Mouse (Mus musculus): ENCODE data around the gene Necab3.

The Necab3 gene

GRCm38 (mm10) chr2:154572996-154573395, 14.3 kb upstream of the Necab3 start:
- in situ Hi-C loops (cut with MboI, MseI), result no loop called here

- in situ Hi-C loops (cut with MboI, MseI), result no loop called here
Measured at GRCm38 (mm10) chr2:154571976-154572375, 13.3 kb upstream of the Necab3 start.

GRCm38 (mm10) chr2:154571266-154571665, 12.6 kb upstream of the Necab3 start:
- in situ Hi-C loops (cut with MboI, MseI), result no loop called here

- in situ Hi-C loops (cut with MboI, MseI), result no loop called here
Measured at GRCm38 (mm10) chr2:154570666-154571065, 12.0 kb upstream of the Necab3 start.

GRCm38 (mm10) chr2:154569836-154570286, 11.2 kb upstream of the Necab3 start, which contains the start of gene E2f1:
Gene E2f1, minus strand, starts transcription at chr2:154569892.
- in situ Hi-C loops (cut with MboI, MseI), result no loop called here

GRCm38 (mm10) chr2:154569071-154569748, 10.5 kb upstream of the Necab3 start:
- in situ Hi-C loops (cut with MboI, MseI), result no loop called here

GRCm38 (mm10) chr2:154568329-154569070, 9.8 kb upstream of the Necab3 start:
- in situ Hi-C loops (cut with MboI, MseI), result no loop called here

GRCm38 (mm10) chr2:154567766-154568165, 9.1 kb upstream of the Necab3 start:
- in situ Hi-C loops (cut with MboI, MseI), result no loop called here

- in situ Hi-C loops (cut with MboI, MseI), result no loop called here
Measured at GRCm38 (mm10) chr2:154566641-154567040, 8.0 kb upstream of the Necab3 start.

- in situ Hi-C loops (cut with MboI, MseI), result no loop called here
Measured at GRCm38 (mm10) chr2:154565562-154565961, 6.9 kb upstream of the Necab3 start.

GRCm38 (mm10) chr2:154563612-154564170, 5.0 kb upstream of the Necab3 start:
- in situ Hi-C loops (cut with MboI, MseI), result no loop called here

GRCm38 (mm10) chr2:154557184-154557832, 1.4 kb downstream of the Necab3 start:
- in situ Hi-C loops (cut with MboI, MseI), result no loop called here

- in situ Hi-C loops (cut with MboI, MseI), result no loop called here
Measured at GRCm38 (mm10) chr2:154555235-154555634, 3.5 kb downstream of the Necab3 start.

- in situ Hi-C loops (cut with MboI, MseI), result no loop called here
Measured at GRCm38 (mm10) chr2:154552424-154552907, 6.2 kb downstream of the Necab3 start.

- in situ Hi-C loops (cut with MboI, MseI), result no loop called here
Measured at GRCm38 (mm10) chr2:154551927-154552326, 6.8 kb downstream of the Necab3 start.

GRCm38 (mm10) chr2:154551476-154551875, 7.2 kb downstream of the Necab3 start, which contains the start of gene Actl10:
Gene Actl10, plus strand, starts transcription at chr2:154551776.
- in situ Hi-C loops (cut with MboI, MseI), result no loop called here

GRCm38 (mm10) chr2:154550937-154551336, 7.8 kb downstream of the Necab3 start:
- in situ Hi-C loops (cut with MboI, MseI), result no loop called here

GRCm38 (mm10) chr2:154549886-154550189, 8.9 kb downstream of the Necab3 start:
- in situ Hi-C loops (cut with MboI, MseI), result no loop called here

- in situ Hi-C loops (cut with MboI, MseI), result no loop called here
Measured at GRCm38 (mm10) chr2:154549127-154549885, 9.4 kb downstream of the Necab3 start.

GRCm38 (mm10) chr2:154548688-154549087, 10.0 kb downstream of the Necab3 start:
- in situ Hi-C loops (cut with MboI, MseI), result no loop called here

- in situ Hi-C loops (cut with MboI, MseI), result no loop called here
Measured at GRCm38 (mm10) chr2:154546711-154547110, 12.0 kb downstream of the Necab3 start, which contains the start of gene 1700003F12Rik. Gene 1700003F12Rik, plus strand, starts transcription at chr2:154547085.

Data from T-helper 2 cell (primary cell).